Mouse (Mus musculus) liver, embryonic 11.5 days (tissue): ENCODE results near the gene Hist2h2ac. TPM values are rescaled to one million over a fixed set of nuclear protein-coding genes. Genes with fewer than 3 reads are reported as not detected.

Source experiments
- ATAC-seq: fragments of 200-750 bp; cut with Nextera tagmentation; replicated peaks from 2 replicates; pipeline ENCODE4 v1.8.0; 2017; ENCODE audit warnings: moderate number of reproducible peaks, mild to moderate bottlenecking, moderate TSS enrichment, moderate library complexity; ENCODE audit not compliant: low FRiP score
- DNase-seq: peaks from one replicate; pipeline ENCODE4 v3.0.0-alpha.2; 2017; ENCODE audit warnings: low spot score
- H3K27ac ChIP-seq: fragments of 300-500 bp; sonication (generic); 2 replicates; pipeline ENCODE4 v1.5.1; 2014; ENCODE audit warnings: mild to moderate bottlenecking, low read depth, low read length, control low read depth
- H3K27me3 ChIP-seq: fragments of 300-500 bp; sonication (generic); replicated peaks from 2 replicates; pipeline ENCODE4 v1.6.1; 2014; ENCODE audit warnings: low read length, mixed read lengths; ENCODE audit not compliant: control insufficient read depth, insufficient read depth
- H3K36me3 ChIP-seq: fragments of 300-500 bp; sonication (generic); 2 replicates; pipeline ENCODE4 v1.6.1; 2014; ENCODE audit warnings: mild to moderate bottlenecking, low read length, moderate library complexity, mixed read lengths; ENCODE audit not compliant: control insufficient read depth, insufficient read depth
- H3K4me1 ChIP-seq: fragments of 300-500 bp; sonication (generic); replicated peaks from 2 replicates; pipeline ENCODE4 v1.6.1; 2014; ENCODE audit warnings: low read length, mixed read lengths; ENCODE audit not compliant: control insufficient read depth, insufficient read depth
- H3K4me2 ChIP-seq: fragments of 300-500 bp; sonication (generic); 2 replicates; pipeline ENCODE4 v1.6.1; 2014; ENCODE audit warnings: mild to moderate bottlenecking, control low read depth, moderate library complexity
- H3K4me3 ChIP-seq: fragments of 300-500 bp; sonication (generic); 2 replicates; pipeline ENCODE4 v1.5.1; 2014; ENCODE audit warnings: low read depth, low read length, control low read depth
- H3K9ac ChIP-seq: fragments of 300-500 bp; sonication (generic); 2 replicates; pipeline ENCODE4 v1.6.1; 2014; ENCODE audit warnings: low read depth, low read length, control low read depth
- H3K9me3 ChIP-seq: fragments of 300-500 bp; sonication (generic); 2 replicates; pipeline ENCODE4 v1.6.1; 2016; ENCODE audit warnings: low read length, inconsistent platforms, mixed read lengths; ENCODE audit not compliant: control insufficient read depth
- WGBS: fragments of 180-500 bp; shearing (Covaris S2); extraction: QIAGEN DNeasy Blood & Tissue Kit; methylation state at CpG from one replicate; pipeline ENCODE4 v1.1.7; 2014; 5-methylcytosine and 5-hydroxymethylcytosine counted together
- polyA plus RNA-seq: library from polyadenylated mRNA; unstranded; fragments of >200 nt; fragmentation: Nextera tagmentation; extraction: Ambion mirVana; gene quantifications from 2 replicates; pipeline ENCODE4 v1.2.1, GENCODE M21; 2014

Gene Hist2h2ac
- polyA plus RNA-seq, 1 experiment from 2014 or later, result 14.7 TPM

GRCm38 (mm10) chr3:96236834-96237334 is 16.2 kb upstream of the Hist2h2ac start:
- Histone ChIP-seq H3K27me3 (no peaks in the 10 kb centered on the region), H3K4me1 (peaks cover 9% of the 10 kb centered on the region), H3K4me2 (peak overlapping the region; percentile 81), H3K9me3 (no peaks in the 10 kb centered on the region), H3K36me3 (no peaks in the 10 kb centered on the region), H3K27ac (peak overlapping the region; percentile 89), H3K9ac (peak overlapping the region; percentile 76), H3K4me3 (peak overlapping the region; percentile 52)
- DNase-seq (no peak), ATAC-seq (no peak)
- WGBS, result 85% methylated on average over 4 of the region's 4 CpGs

GRCm38 (mm10) chr3:96235836-96236235 is 15.2 kb upstream of the Hist2h2ac start:
- Histone ChIP-seq H3K36me3 (no peaks in the 10 kb centered on the region), H3K4me3 (no peak overlapping the region), H3K9ac (no peak overlapping the region), H3K4me2 (no peak overlapping the region), H3K9me3 (no peaks in the 10 kb centered on the region), H3K27me3 (no peaks in the 10 kb centered on the region), H3K27ac (no peak overlapping the region), H3K4me1 (peaks cover 5% of the 10 kb centered on the region)
- DNase-seq (no peak), ATAC-seq (no peak)
- 57% methylated on average over 3 of the region's 3 CpGs for WGBS

- no peaks in the 10 kb centered on the region for H3K9me3 ChIP-seq
- no peak overlapping the region for H3K4me2 ChIP-seq
- H3K27me3 ChIP-seq, result no peaks in the 10 kb centered on the region
- peaks cover 2% of the 10 kb centered on the region; the same call in 1 of the 2 replicates for H3K4me1 ChIP-seq
- DNase-seq (no peak), ATAC-seq (no peak)
- H3K27ac ChIP-seq, result no peak overlapping the region
- 80% methylated on average over 2 of the region's 2 CpGs for WGBS
- H3K9ac ChIP-seq, result no peak overlapping the region
- no peaks in the 10 kb centered on the region for H3K36me3 ChIP-seq
- no peak overlapping the region for H3K4me3 ChIP-seq
These were observed 14.2 kb upstream of the Hist2h2ac start for GRCm38 (mm10) chr3:96234914-96235313.

- H3K27ac ChIP-seq, result no peak overlapping the region
- no peaks in the 10 kb centered on the region for H3K27me3 ChIP-seq
- WGBS, result 62% methylated on average over 2 of the region's 2 CpGs
- ATAC-seq (no peak), DNase-seq (no peak)
- no peak overlapping the region for H3K4me2 ChIP-seq
- H3K4me1 ChIP-seq, result no peaks in the 10 kb centered on the region
- H3K9me3 ChIP-seq, result no peaks in the 10 kb centered on the region
- no peaks in the 10 kb centered on the region for H3K36me3 ChIP-seq
- no peak overlapping the region for H3K9ac ChIP-seq
- H3K4me3 ChIP-seq, result no peak overlapping the region
These were observed 11.1 kb upstream of the Hist2h2ac start for GRCm38 (mm10) chr3:96231758-96232120.

GRCm38 (mm10) chr3:96230910-96231757 is 10.5 kb upstream of the Hist2h2ac start:
- Histone ChIP-seq H3K4me3 (no peak overlapping the region), H3K4me2 (no peak overlapping the region), H3K36me3 (no peaks in the 10 kb centered on the region), H3K27me3 (no peaks in the 10 kb centered on the region), H3K9ac (no peak overlapping the region), H3K9me3 (no peaks in the 10 kb centered on the region), H3K27ac (no peak overlapping the region), H3K4me1 (peaks cover under 1% of the 10 kb centered on the region; the same call in 1 of the 2 replicates)
- ATAC-seq, result no peak
- DNase-seq, result no peak
- 75% methylated on average over 4 of the region's 4 CpGs for WGBS

- Histone ChIP-seq H3K27ac (no peak overlapping the region), H3K4me3 (no peak overlapping the region), H3K4me2 (no peak overlapping the region), H3K9me3 (no peaks in the 10 kb centered on the region), H3K27me3 (no peaks in the 10 kb centered on the region), H3K36me3 (no peaks in the 10 kb centered on the region), H3K9ac (no peak overlapping the region), H3K4me1 (peaks cover 8% of the 10 kb centered on the region)
- 52% methylated on average over 2 of the region's 2 CpGs for WGBS
- ATAC-seq (no peak), DNase-seq (no peak)
These were observed 9.7 kb upstream of the Hist2h2ac start for GRCm38 (mm10) chr3:96230404-96230803.

GRCm38 (mm10) chr3:96228828-96229227 is 8.1 kb upstream of the Hist2h2ac start:
- H3K36me3 ChIP-seq, result no peaks in the 10 kb centered on the region
- DNase-seq, result no peak
- no peak overlapping the region for H3K4me3 ChIP-seq
- ATAC-seq, result no peak
- H3K4me1 ChIP-seq, result peaks cover 13% of the 10 kb centered on the region
- no peaks in the 10 kb centered on the region for H3K27me3 ChIP-seq
- H3K9me3 ChIP-seq, result no peaks in the 10 kb centered on the region
- H3K9ac ChIP-seq, result no peak overlapping the region
- no peak overlapping the region for H3K27ac ChIP-seq
- WGBS, result 76% methylated on average over 2 of the region's 2 CpGs
- H3K4me2 ChIP-seq, result no peak overlapping the region

- Histone ChIP-seq H3K4me1 (peaks cover 26% of the 10 kb centered on the region), H3K36me3 (no peaks in the 10 kb centered on the region), H3K9ac (no peak overlapping the region), H3K27ac (no peak overlapping the region), H3K27me3 (no peaks in the 10 kb centered on the region), H3K9me3 (no peaks in the 10 kb centered on the region), H3K4me2 (no peak overlapping the region), H3K4me3 (no peak overlapping the region)
- ATAC-seq (no peak; the same call in 1 of the 2 replicates), DNase-seq (no peak)
- 59% methylated on average over 8 of the region's 8 CpGs for WGBS
These were observed 6.3 kb upstream of the Hist2h2ac start for GRCm38 (mm10) chr3:96226695-96227648.
